Mouse (Mus musculus) E14TG2a.4 (cell line): ENCODE results near the gene Iqschfp.

Experiments used
- H3K27me3 ChIP-seq: 2 replicates; pipeline ENCODE4 v1.6.1; 2014; ENCODE audit warnings: low read length, control low read depth; ENCODE audit not compliant: insufficient read depth
- H3K36me3 ChIP-seq: 2 replicates; pipeline ENCODE4 v1.6.1; 2014; ENCODE audit warnings: low read length, control low read depth; ENCODE audit not compliant: insufficient read depth
- H3K4me1 ChIP-seq: replicated peaks from 2 replicates; pipeline ENCODE4 v1.6.1; 2014; ENCODE audit warnings: low read depth, low read length, control low read depth
- H3K4me3 ChIP-seq: replicated peaks from 2 replicates; pipeline ENCODE4 v1.5.1; 2014; ENCODE audit warnings: mild to moderate bottlenecking, low read length
- H3K9me3 ChIP-seq: 2 replicates; pipeline ENCODE4 v1.6.1; 2014; ENCODE audit warnings: low read length, control low read depth
- CTCF ChIP-seq: conservative IDR thresholded peaks from 2 replicates; pipeline ENCODE4 v1.5.1; 2014; ENCODE audit warnings: low read length
- NANOG ChIP-seq: IDR thresholded peaks from 2 replicates; pipeline ENCODE4 v1.6.1; 2014; ENCODE audit warnings: borderline replicate concordance, low read length, mixed read lengths
- POU5F1 ChIP-seq: IDR thresholded peaks from 2 replicates; pipeline ENCODE4 v1.6.1; 2014; ENCODE audit warnings: low read length, borderline replicate concordance

The Iqschfp gene

DNA sequence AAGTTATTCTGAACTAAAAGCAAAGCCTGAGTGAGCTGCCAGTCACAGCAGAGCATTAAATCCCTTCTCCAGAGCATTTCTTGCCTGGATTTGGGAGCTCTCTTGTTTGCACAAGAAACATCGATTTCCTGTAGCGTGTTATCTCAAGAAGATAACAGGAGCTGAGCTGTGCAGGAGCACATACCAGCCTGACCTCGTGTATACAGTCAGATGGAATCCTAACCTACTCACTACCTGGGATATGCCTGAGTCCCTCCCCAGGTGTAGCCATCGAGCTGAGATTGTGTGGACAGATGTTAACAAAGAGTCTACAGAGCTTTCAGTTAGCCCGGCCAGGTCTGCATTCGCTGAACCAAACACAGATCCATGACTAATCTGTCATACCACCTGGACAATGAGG lies 666.7 kb downstream of the Iqschfp start:
- Histone ChIP-seq H3K27me3 (no peaks in the 10 kb centered on the region), H3K36me3 (peaks cover 8% of the 10 kb centered on the region), H3K9me3 (no peaks in the 10 kb centered on the region), H3K4me1 (peaks cover 62% of the 10 kb centered on the region), H3K4me3 (no peak overlapping the region)
- no peak for TF ChIP-seq CTCF
- TF ChIP-seq POU5F1, result no peak
- TF ChIP-seq NANOG, result no peak

- Histone ChIP-seq H3K4me1 (peaks cover 73% of the 10 kb centered on the region), H3K27me3 (no peaks in the 10 kb centered on the region), H3K36me3 (peaks cover 8% of the 10 kb centered on the region), H3K4me3 (no peak overlapping the region), H3K9me3 (no peaks in the 10 kb centered on the region)
- TF ChIP-seq CTCF, result no peak
- no peak for TF ChIP-seq NANOG
- no peak for TF ChIP-seq POU5F1
These were observed 668.0 kb downstream of the Iqschfp start for GRCm38 (mm10) chr3:68560057-68560456.

GRCm38 (mm10) chr3:68562838-68563237 lies 670.8 kb downstream of the Iqschfp start:
- Histone ChIP-seq H3K9me3 (no peaks in the 10 kb centered on the region), H3K27me3 (no peaks in the 10 kb centered on the region), H3K4me3 (no peak overlapping the region), H3K4me1 (peaks cover 86% of the 10 kb centered on the region), H3K36me3 (peaks cover 8% of the 10 kb centered on the region)
- TF ChIP-seq NANOG (no peak), POU5F1 (no peak), CTCF (no peak)

DNA sequence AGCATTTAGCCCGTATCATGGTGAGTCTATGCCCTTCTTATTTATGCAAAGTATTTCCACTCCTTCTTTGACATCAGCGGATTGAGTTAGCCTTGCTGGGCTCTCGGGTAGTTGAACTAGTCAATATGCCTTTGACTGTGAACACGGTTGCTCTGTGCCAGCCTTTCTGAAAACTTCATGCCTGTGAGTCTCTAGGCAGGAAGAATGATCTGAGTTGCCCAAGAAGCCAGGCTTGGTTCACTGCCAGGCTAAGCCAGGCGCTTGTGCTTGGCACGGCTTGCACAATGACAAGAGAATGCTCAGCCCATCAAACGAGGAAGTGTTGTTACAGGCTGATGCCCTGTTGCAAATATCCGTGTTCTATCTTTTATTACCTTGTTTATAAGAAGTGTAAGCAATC lies 671.9 kb downstream of the Iqschfp start:
- H3K4me1 ChIP-seq, result peaks cover 86% of the 10 kb centered on the region
- TF ChIP-seq NANOG, result no peak
- TF ChIP-seq CTCF, result no peak
- no peak for TF ChIP-seq POU5F1
- peaks cover 5% of the 10 kb centered on the region for H3K36me3 ChIP-seq
- H3K9me3 ChIP-seq, result no peaks in the 10 kb centered on the region
- H3K4me3 ChIP-seq, result no peak overlapping the region; the same call in 1 of the 2 replicates
- H3K27me3 ChIP-seq, result no peaks in the 10 kb centered on the region

- peaks cover 86% of the 10 kb centered on the region for H3K4me1 ChIP-seq
- H3K9me3 ChIP-seq, result no peaks in the 10 kb centered on the region
- no peaks in the 10 kb centered on the region for H3K36me3 ChIP-seq
- H3K27me3 ChIP-seq, result no peaks in the 10 kb centered on the region
- H3K4me3 ChIP-seq, result peak overlapping the region; percentile 26
- TF ChIP-seq CTCF (no peak), NANOG (peak; percentile 95), POU5F1 (no peak)
These were observed 673.1 kb downstream of the Iqschfp start for GRCm38 (mm10) chr3:68564978-68565674.

DNA sequence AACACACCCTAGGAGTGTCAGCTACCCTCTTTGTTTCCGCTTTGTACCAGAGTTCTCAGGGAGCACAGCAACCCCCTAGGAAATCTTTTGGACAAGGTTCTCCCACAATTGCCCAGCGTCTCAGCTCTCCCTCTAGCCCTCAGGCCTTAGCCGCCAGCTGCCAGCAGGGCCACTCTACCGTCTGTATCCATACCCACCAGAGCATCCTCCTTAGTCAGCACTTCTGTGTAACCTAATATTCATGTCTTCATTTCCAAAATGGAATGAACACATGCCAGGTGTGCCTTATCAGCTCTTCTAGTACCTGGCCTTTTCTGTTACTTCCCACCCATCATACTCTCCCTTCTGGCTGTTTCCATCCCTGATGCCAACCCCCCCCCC lies 673.6 kb downstream of the Iqschfp start:
- TF ChIP-seq POU5F1 (no peak), CTCF (no peak), NANOG (no peak)
- H3K4me3 ChIP-seq, result peak overlapping the region; percentile 26
- H3K4me1 ChIP-seq, result peaks cover 87% of the 10 kb centered on the region
- no peaks in the 10 kb centered on the region for H3K9me3 ChIP-seq
- no peaks in the 10 kb centered on the region for H3K27me3 ChIP-seq
- H3K36me3 ChIP-seq, result no peaks in the 10 kb centered on the region

DNA sequence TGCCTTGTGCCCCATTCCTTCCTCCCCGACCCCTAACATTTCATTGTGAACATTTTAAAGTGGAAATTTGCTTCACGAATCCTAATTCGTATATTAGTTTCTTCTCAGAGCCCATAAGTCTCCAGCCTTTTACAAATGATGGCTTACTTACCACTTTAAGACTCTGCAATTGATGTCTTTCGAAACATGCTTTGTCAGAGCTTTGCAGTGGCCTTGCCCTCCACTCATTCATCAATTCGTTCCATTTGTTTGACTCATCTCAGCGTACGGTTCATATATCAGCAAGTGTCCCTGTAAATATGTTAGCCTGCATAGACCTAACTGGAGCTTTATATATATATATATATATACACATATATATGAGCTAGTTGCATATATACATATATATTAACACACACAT lies 675.5 kb downstream of the Iqschfp start:
- Histone ChIP-seq H3K9me3 (no peaks in the 10 kb centered on the region), H3K27me3 (no peaks in the 10 kb centered on the region), H3K4me3 (no peak overlapping the region), H3K36me3 (no peaks in the 10 kb centered on the region), H3K4me1 (peaks cover 84% of the 10 kb centered on the region)
- TF ChIP-seq NANOG, result no peak

DNA sequence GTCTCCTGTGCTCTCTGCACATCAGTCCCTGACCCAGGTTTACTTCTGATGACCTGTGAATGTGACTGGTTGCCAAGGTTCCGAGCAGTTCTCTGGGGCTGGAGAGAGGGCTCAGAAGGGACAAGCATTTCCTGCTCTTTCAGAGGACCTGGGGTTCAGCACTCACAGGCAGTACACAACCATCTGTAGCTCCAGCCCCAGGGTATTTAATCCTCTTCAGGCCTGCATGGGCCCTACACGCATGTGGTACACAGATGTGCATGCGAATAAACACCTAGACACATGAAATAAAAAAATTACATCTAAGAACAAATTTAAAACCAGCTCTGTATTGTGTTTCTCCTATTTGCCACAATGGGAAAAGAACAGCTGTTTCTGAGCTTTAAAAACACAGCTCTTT lies 676.1 kb downstream of the Iqschfp start:
- peaks cover 85% of the 10 kb centered on the region for H3K4me1 ChIP-seq
- TF ChIP-seq POU5F1, result no peak
- no peak for TF ChIP-seq CTCF
- no peak for TF ChIP-seq NANOG
- H3K36me3 ChIP-seq, result no peaks in the 10 kb centered on the region
- H3K27me3 ChIP-seq, result no peaks in the 10 kb centered on the region
- peak overlapping the region; percentile 14; the same call in 1 of the 2 replicates for H3K4me3 ChIP-seq
- no peaks in the 10 kb centered on the region for H3K9me3 ChIP-seq

DNA sequence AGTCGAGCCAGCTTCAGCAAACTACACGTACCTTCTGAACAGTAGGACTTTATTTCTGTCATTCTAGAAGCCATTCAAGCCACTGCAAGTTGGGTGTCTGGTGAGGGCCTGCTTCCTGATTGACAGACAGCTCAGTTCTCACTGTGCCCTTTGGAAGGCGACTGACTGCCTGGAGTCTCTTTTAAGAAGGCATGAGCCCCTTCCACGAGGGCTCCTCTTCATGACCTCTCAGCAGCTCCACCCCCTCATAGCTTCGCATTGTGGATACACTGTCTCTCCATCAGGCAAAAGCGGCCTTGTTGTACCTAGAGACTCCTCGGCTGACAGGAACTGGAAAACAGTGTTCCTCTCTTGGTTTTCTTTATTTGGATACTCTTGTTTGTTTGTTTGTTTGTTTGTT lies 676.7 kb downstream of the Iqschfp start:
- Histone ChIP-seq H3K36me3 (no peaks in the 10 kb centered on the region), H3K27me3 (no peaks in the 10 kb centered on the region), H3K9me3 (no peaks in the 10 kb centered on the region), H3K4me3 (peak overlapping the region; percentile 14; the same call in 1 of the 2 replicates), H3K4me1 (peaks cover 85% of the 10 kb centered on the region)
- TF ChIP-seq CTCF, result no peak
